Mouse (Mus musculus) retina, adult 2 months (tissue): ENCODE results near the gene Smagp.
"Not testable (repeated sequence)": the region's sequence is repeated elsewhere in the genome, so short reads cannot be mapped to it uniquely, and the experiment has no call there.

Experiments used
- DNase-seq: peaks from one replicate; pipeline ENCODE4 v3.0.0-alpha.2; 2012; ENCODE audit warnings: low read depth, low spot score

Smagp gene

DNA sequence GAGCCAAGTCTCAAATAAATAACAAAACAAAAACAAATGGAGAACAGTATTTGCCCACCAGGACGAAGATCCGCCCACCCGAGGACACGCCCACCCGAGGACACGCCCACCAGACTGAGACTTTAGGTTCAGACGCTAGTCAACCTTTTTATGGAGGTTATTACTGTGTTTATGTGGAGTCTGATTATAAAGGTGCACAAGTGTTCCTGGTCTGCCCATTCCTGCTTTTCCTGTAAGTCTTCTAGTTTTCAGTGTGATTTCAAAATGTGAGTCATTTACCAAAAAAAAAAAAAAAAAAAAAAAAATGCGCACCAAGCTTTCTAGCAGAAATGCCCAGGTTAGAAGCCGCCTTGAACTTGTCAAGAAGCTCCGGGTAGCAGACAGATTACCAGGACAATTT, 9.5 kb downstream of the Smagp start:
- no peak for DNase-seq

GRCm38 (mm10) chr15:100624435-100624834, 12.3 kb downstream of the Smagp start:
- no peak for DNase-seq

- no peak for DNase-seq
Observed at GRCm38 (mm10) chr15:100623754-100624153, 13.0 kb downstream of the Smagp start.

- no peak for DNase-seq
Observed at GRCm38 (mm10) chr15:100622164-100622563, 14.6 kb downstream of the Smagp start.

GRCm38 (mm10) chr15:100621671-100622070, 15.1 kb downstream of the Smagp start:
- DNase-seq = not testable (repeated sequence)

GRCm38 (mm10) chr15:100619200-100619599, 17.5 kb downstream of the Smagp start:
- no peak for DNase-seq

GRCm38 (mm10) chr15:100616221-100616620, 20.5 kb downstream of the Smagp start:
- no peak for DNase-seq

- peak; percentile 80 for DNase-seq
Observed at GRCm38 (mm10) chr15:100615825-100616220, 20.9 kb downstream of the Smagp start.

DNA sequence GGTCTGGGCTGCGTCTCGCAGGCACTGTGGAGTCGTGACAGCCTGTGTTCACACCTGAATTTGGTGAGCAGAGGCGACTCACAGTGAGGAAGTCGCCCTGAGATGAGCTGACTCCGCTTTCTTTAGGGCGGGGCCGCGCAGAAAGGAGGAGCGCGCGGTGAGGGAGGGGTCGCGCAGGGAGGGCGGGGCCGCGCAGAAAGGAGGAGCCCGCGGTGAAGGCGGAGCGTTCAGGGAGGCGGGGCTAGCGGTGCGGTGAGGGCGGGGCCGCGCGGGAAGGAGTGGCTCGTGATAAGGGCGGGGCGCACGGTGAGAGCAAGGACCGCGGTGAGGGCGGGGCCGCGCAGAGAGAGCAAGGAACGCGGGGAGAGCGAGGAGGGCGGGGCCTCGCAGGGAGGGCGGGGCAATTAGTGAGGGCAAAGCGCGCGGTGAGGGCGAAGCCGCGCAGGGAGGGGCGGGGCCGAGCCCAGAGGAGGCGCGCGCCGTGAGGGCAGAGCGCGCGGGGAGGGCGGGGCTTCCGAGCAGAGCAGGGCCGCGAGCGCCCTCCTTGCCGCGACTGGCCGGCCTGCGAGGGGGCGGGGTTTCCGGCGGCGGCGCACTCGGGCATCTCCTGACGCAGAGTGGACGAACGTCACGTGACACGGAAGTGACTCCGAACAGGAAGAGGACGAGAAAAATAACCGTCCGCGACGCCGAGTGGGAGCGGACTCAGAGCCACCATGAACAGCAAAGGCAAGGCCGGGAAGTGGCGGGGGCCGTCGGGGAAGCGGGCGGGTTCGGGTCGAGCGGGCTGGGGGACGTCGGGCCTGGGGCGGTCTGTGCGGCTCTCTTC, 21.5 kb downstream of the Smagp start, which contains the start of gene Dazap2:
Gene Dazap2 (plus strand): TSS at position 354 of the 829 bp plus-strand sequence.
- peak; percentile 98 for DNase-seq

- DNase-seq = no peak
Observed at GRCm38 (mm10) chr15:100614218-100614995, 22.3 kb downstream of the Smagp start.

GRCm38 (mm10) chr15:100613584-100613983, 23.2 kb downstream of the Smagp start:
- DNase-seq = peak; percentile 52

DNA sequence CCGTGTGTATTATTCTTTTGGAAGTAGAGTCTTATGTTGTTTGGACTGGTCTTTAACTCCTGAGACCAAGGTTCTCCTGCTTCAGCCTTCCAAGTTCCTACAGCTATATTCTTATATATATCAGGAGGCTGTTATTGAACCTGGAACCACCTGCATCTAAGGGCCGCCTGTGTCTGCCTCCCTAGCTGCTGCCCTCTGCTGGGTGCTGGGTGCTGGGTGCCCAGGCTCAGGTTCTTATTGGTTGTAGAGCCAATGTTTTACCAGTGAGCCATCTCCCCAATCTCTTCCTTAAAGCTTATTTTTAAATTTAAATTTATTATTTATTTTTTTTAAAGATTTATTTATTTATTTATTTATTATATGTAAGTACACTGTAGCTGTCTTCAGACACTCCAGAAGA, 24.3 kb downstream of the Smagp start:
- DNase-seq = no peak

- DNase-seq = no peak
Observed at GRCm38 (mm10) chr15:100611951-100612350, 24.8 kb downstream of the Smagp start.

- not testable (repeated sequence) for DNase-seq
Observed at GRCm38 (mm10) chr15:100606677-100607076, 30.1 kb downstream of the Smagp start.

DNA sequence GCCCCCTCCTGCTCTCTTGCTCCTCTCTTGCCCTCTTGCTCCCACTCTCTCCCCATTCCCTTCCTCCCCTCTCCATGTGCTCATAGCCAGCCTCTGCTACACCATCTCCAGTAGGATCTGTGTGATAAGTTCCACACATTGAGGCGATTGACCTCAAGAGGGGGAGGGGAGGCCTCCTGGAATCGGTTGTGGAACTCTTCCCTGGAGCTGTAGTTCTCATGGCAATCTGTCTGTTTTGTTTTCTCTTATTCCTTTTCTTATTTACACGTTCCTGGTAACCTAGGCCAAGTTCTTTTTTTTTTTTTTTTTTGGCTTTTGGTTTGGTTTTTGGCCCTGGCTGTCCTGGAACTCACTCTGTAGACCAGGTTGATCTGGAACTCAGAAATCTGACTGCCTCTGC, 35.1 kb downstream of the Smagp start:
- no peak for DNase-seq

DNA sequence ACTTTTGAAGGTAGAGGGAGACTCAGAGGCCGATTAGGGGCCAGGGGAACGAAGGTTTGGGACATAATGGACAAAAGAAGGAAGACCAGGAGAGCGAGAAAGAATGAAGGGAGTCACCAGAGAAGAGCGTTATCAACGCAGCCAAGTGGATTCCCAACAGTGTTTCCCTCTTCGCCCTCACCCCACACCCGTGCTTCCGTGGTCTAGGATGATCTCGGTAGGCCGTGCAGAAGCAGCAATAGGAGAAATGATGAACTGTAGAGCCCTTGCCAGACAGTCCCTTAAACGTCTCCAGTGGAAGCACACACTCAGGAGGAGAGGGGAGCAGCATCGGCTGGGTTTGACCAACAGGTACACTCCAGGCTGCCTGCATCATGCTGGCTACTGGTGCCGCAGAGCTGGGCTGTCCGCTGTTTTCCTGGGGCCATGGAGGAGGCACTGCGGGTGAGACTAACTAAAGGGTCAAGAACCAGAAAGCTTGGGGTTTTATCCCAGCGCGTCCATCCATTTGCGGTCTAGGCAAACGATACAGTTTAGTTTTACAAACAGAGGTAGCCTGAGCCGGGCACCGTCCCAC, 36.0 kb downstream of the Smagp start:
- DNase-seq = no peak

DNA sequence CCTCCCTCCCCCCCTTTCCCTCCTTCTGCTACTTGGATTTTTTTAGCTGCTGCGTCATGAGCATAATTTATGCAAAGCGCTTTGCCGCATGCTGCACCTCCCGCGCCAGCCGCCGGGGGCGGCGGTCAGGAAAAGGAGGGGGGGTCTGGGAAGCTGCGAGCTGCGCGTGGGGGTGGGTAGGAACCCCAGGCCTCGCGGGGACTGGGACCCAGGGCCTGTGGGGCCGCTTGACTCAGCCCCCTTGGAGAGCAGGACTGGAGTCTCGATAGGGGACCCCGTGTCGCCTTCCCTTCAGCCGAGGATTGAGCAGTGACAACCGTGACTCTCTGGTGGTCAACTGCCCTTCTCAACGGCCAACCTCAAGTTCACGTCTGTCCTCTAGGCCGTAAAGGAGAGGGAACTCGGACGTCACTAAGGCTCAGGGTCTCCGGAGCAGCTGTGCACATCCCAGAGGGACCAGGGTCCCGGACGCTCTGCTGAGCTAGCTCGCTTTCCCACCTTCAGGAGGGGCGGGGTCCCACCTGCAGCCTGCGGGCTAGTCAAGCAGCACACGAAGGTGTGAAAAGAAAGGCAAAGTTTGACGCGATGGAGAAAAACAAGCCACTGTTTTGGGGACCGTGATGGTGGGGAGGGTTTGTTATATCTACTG, 36.6 kb downstream of the Smagp start:
- peak; percentile 76 for DNase-seq

DNA sequence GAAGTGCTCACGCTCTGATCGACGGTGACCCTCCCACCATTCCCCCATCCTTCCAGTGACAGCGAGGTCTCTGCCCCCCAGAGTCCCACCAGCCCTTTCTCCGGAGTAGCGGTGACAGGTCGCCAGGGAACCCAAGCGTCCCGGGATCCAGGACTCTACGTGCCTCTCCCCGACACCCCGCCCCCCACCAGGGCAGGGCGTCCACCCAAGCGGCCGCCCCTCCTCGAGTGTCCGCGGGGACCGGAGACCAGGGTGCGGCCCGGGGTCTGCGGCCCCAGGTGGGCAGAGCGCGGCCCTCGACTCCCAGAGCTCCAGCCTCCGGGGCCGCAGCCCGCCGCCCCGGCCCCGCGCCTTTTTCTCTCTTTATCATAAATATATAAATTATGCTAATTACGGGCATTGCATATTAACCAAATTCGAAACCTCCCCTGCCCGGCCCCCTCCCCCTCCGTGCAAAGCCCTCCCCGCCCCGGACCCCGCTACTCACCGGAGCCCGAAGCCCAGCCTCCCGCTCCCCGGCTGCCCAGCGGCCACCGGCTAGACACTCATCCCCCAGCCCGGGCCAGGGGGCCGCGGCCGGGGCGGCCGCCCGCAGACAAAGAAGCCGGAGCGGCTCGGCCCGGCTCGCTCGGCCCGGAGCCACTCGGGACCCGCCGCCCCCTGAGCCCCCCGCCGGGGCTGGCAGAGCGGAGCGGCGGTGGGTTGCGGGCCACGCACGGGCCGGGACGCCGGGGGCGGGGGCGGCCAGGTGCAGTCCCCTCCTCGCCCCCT, 37.3 kb downstream of the Smagp start, which contains the start of gene Pou6f1:
Gene Pou6f1 (minus strand): TSS at position 709 of the 771 bp plus-strand sequence.
- no peak for DNase-seq

GRCm38 (mm10) chr15:100598883-100599275, 37.9 kb downstream of the Smagp start:
- peak; percentile 23 for DNase-seq

DNA sequence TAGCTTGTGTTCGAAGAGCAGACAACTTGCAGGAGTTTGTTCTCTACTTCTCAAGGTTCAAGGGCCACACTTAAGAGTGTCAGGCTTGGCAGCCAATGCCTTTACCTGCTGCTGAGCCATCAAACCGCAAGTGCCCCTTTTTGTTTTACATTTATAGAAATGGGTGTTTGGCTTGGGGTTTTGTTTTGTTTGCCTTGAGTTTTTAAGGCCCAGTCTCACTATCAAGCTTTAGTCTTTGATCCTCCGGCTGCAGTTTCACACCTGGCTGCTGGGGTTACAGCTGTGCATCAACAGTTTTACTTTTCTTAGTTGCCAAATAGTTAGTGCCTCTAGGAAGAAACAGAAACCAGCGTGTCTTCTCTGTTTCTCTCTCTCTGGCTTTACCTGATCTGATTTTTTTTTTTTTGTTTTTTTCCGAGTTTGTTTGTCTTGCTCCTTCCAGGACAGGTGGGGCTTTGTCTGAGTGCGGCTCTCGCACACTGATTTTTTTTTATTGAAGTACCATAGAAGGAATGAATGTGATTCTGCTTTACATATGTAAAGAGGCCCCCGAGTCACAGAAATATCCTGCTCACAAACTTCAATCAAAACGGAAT, 38.4 kb downstream of the Smagp start:
- DNase-seq = no peak

DNA sequence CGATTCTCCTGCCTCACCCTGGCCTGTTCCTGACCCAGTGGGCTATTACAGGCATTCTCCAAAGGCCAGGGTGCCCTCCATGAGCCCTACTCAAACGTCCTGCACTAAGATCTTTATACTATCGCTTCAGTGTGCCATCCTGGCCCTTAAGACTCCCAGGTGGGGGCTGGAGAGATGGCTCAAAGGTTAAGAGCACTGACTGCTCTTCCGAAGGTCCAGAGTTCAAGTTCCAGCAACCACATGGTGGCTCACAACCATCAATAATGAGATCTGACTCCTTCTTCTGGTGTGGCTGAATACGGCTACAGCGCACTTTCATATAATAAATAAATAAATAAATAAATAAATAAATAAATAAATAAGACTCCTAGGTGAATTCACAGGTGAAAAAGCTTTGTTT, 43.9 kb downstream of the Smagp start:
- DNase-seq = no peak
